In genomic region chr13:58541620-58542019, GRCm38 (mm10) we compare ENCODE assay signal across 24 mouse cellular contexts.
"Had no signal": no experiment of that assay in that cellular context is flagged by ENCODE, and none has a peak within 500 bp of the region (broad histone marks: within the 10 kb centered on the region; RNA-seq: fewer than 3 reads in every experiment).

No protein-coding gene starts in this region.

- H3K9ac ChIP-seq: heart, embryonic 12.5 days; hindbrain, embryonic 12.5 days; hindbrain, embryonic 14.5 days; intestine, embryonic 15.5 days; limb, embryonic 12.5 days had no signal

- ATAC-seq: hindbrain, embryonic 16.5 days; inflammation-experienced regulatory T-cells, adult 6 months; intestine, embryonic 15.5 days; intestine, postnatal 0 days had no signal

- H3K27ac ChIP-seq: gastrocnemius, adult 2 months; hindbrain, embryonic 12.5 days; hindbrain, embryonic 14.5 days; intestine, embryonic 15.5 days; left cerebral cortex, adult 2 months; limb, embryonic 12.5 days had no signal

- H3K4me3 ChIP-seq: gastrocnemius, adult 2 months; heart, embryonic 10.5 days; heart, embryonic 12.5 days; hindbrain, embryonic 10.5 days; hindbrain, embryonic 12.5 days; intestine, embryonic 15.5 days; layer of hippocampus, adult 2 months; left cerebral cortex, adult 2 months; limb, embryonic 10.5 days; limb, embryonic 12.5 days had no signal

- H3K9me3 ChIP-seq: heart, embryonic 10.5 days; hindbrain, embryonic 10.5 days; hindbrain, embryonic 12.5 days; intestine, embryonic 15.5 days; limb, embryonic 10.5 days; limb, embryonic 12.5 days had no signal

- H3K27me3 ChIP-seq: intestine, embryonic 15.5 days had no signal

- H3K36me3 ChIP-seq: heart, embryonic 10.5 days; heart, embryonic 12.5 days; hindbrain, embryonic 10.5 days; hindbrain, embryonic 12.5 days; intestine, embryonic 15.5 days; limb, embryonic 10.5 days; limb, embryonic 12.5 days had no signal

- H3K4me2 ChIP-seq: heart, embryonic 12.5 days; hindbrain, embryonic 12.5 days; hindbrain, embryonic 14.5 days; intestine, embryonic 15.5 days; limb, embryonic 12.5 days had no signal

- DNase-seq: gastrocnemius, adult 2 months; gastrocnemius, postnatal 10 days; gastrocnemius, postnatal 25 days; heart, adult 18-20 months; heart, postnatal 10 days; heart, postnatal 4 days; kidney, adult 18-20 months; kidney, adult 8-10 months; kidney, postnatal 10 days; kidney, postnatal 25 days; kidney, postnatal 4 days had no signal
